Mouse (Mus musculus) megakaryocyte, adult 5-6 weeks (primary cell): ENCODE data around the gene Alg14. TPM values are rescaled to one million over a fixed set of nuclear protein-coding genes. Genes with fewer than 3 reads are reported as not detected.

Experiments used
- ATAC-seq: 2 replicates; pipeline ENCODE4 v1.8.0; 2016; ENCODE audit warnings: mild to moderate bottlenecking, inconsistent platforms; ENCODE audit not compliant: poor library complexity, severe bottlenecking
- total RNA-seq, 2 experiments: library from RNA; stranded (forward) in 1 of 2; stranded (reverse) in 1 of 2; fragments of 153-499, 151-499 nt in 1 of 2; fragments of 221-1000, 200-1000 nt in 1 of 2; gene quantifications; 2 replicates each; pipeline versions ENCODE4 v1.2.3 to v1.2.4; 2015 to 2017

Gene Alg14
- total RNA-seq, 2 experiments from 2014 or later: 7.8 to 21.9 TPM

- ATAC-seq: no peak
These were observed 105.4 kb downstream of the Alg14 start for GRCm38 (mm10) chr3:121397007-121397406.

- no peak for ATAC-seq
These were observed 109.8 kb downstream of the Alg14 start for GRCm38 (mm10) chr3:121401384-121401783.

- ATAC-seq: no peak
These were observed 110.5 kb downstream of the Alg14 start for GRCm38 (mm10) chr3:121402096-121402495.

- ATAC-seq: no peak
These were observed 111.9 kb downstream of the Alg14 start for GRCm38 (mm10) chr3:121403449-121403848.

GRCm38 (mm10) chr3:121405101-121405500, 113.5 kb downstream of the Alg14 start:
- ATAC-seq: no peak

GRCm38 (mm10) chr3:121407417-121407816, 115.8 kb downstream of the Alg14 start:
- ATAC-seq: no peak

GRCm38 (mm10) chr3:121408386-121408785, 116.8 kb downstream of the Alg14 start:
- ATAC-seq: no peak

GRCm38 (mm10) chr3:121411450-121411849, 119.9 kb downstream of the Alg14 start:
- ATAC-seq: no peak

Other genes starting within 250 kb of the Alg14 start
- gene Rwdd3, start 120.1 kb upstream of the Alg14 start, total RNA-seq (2015): 0.20 and 1.6 TPM in 2 replicates
- gene Rwdd3, start 120.1 kb upstream of the Alg14 start, total RNA-seq (2017): 0.77 TPM in 1 of 2 replicates, not detected in the other
- 2.0 and 3.0 TPM in 2 replicates for gene Tmem56, start 8.7 kb upstream of the Alg14 start, total RNA-seq (2015)
- 0.70 and 1.7 TPM in 2 replicates for gene Tmem56, start 8.7 kb upstream of the Alg14 start, total RNA-seq (2017)
- gene Cnn3, start 134.7 kb downstream of the Alg14 start, total RNA-seq (2015): 14.5 and 19.5 TPM in 2 replicates
- 11.3 and 13.3 TPM in 2 replicates for gene Cnn3, start 134.7 kb downstream of the Alg14 start, total RNA-seq (2017)
- gene Slc44a3, start 240.6 kb downstream of the Alg14 start, total RNA-seq (2015): not detected in 2 replicates
- not detected in 2 replicates for gene Slc44a3, start 240.6 kb downstream of the Alg14 start, total RNA-seq (2017)